Mouse (Mus musculus): Measurements from ENCODE around the gene Eif4a3. TPM values are rescaled to one million over a fixed set of nuclear protein-coding genes. Genes with fewer than 3 reads are reported as not detected.

Gene Eif4a3
- polyA plus RNA-seq, 1 experiment from 2014 or later, result 139 TPM

Other genes starting within 250 kb of the Eif4a3 start
- gene Cbx4, start 213.9 kb downstream of the Eif4a3 start, polyA plus RNA-seq (2015; fragmentation: Nextera tagmentation; extraction: Ambion mirVana), result 2.5 and 2.9 TPM in 2 replicates
- 1.3 and 1.8 TPM in 2 replicates for gene Tbc1d16, start 71.6 kb downstream of the Eif4a3 start, polyA plus RNA-seq (2015; fragmentation: Nextera tagmentation; extraction: Ambion mirVana)
- 0.61 and 0.68 TPM in 2 replicates for gene Ccdc40, start 71.5 kb downstream of the Eif4a3 start, polyA plus RNA-seq (2015; fragmentation: Nextera tagmentation; extraction: Ambion mirVana)
- 25.8 and 30.8 TPM in 2 replicates for gene Gaa, start 32.2 kb downstream of the Eif4a3 start, polyA plus RNA-seq (2015; fragmentation: Nextera tagmentation; extraction: Ambion mirVana)
- gene Card14, start 7.7 kb upstream of the Eif4a3 start, polyA plus RNA-seq (2015; fragmentation: Nextera tagmentation; extraction: Ambion mirVana), result 0.21 and 0.24 TPM in 2 replicates
- gene Sgsh, start 55.4 kb upstream of the Eif4a3 start, polyA plus RNA-seq (2015; fragmentation: Nextera tagmentation; extraction: Ambion mirVana), result 1.8 and 2.0 TPM in 2 replicates
- 2.1 and 2.3 TPM in 2 replicates for gene Slc26a11, start 55.5 kb upstream of the Eif4a3 start, polyA plus RNA-seq (2015; fragmentation: Nextera tagmentation; extraction: Ambion mirVana)
- gene Rnf213, start 93.0 kb upstream of the Eif4a3 start, polyA plus RNA-seq (2015; fragmentation: Nextera tagmentation; extraction: Ambion mirVana), result 2.5 and 3.3 TPM in 2 replicates
- 4.5 and 4.6 TPM in 2 replicates for gene Endov, start 191.3 kb upstream of the Eif4a3 start, polyA plus RNA-seq (2015; fragmentation: Nextera tagmentation; extraction: Ambion mirVana)
- 0.02 TPM in 2 replicates for gene Nptx1, start 247.7 kb upstream of the Eif4a3 start, polyA plus RNA-seq (2015; fragmentation: Nextera tagmentation; extraction: Ambion mirVana)

Data from liver, embryonic 16.5 days (tissue).